Mouse (Mus musculus) heart, embryonic 13.5 days (tissue): Measurements from ENCODE around the gene B3galt1. TPM values are rescaled to one million over a fixed set of nuclear protein-coding genes. Genes with fewer than 3 reads are reported as not detected.

ENCODE experiments used
- ATAC-seq: fragments of 200-750 bp; cut with Nextera tagmentation; 2 replicates; pipeline ENCODE4 v1.8.0; 2017; ENCODE audit warnings: moderate TSS enrichment; ENCODE audit not compliant: insufficient number of reproducible peaks, low FRiP score, low TSS enrichment; ENCODE audit errors: extremely low read depth
- H3K27ac ChIP-seq: fragments of 300-500 bp; sonication (generic); replicated peaks from 2 replicates; pipeline ENCODE4 v1.5.1; 2015; ENCODE audit warnings: moderate library complexity, mild to moderate bottlenecking, inconsistent platforms
- H3K27me3 ChIP-seq: fragments of 300-500 bp; sonication (generic); replicated peaks from 2 replicates; pipeline ENCODE4 v1.6.1; 2015; ENCODE audit warnings: mild to moderate bottlenecking, inconsistent platforms
- H3K36me3 ChIP-seq: fragments of 300-500 bp; sonication (generic); 2 replicates; pipeline ENCODE4 v1.6.1; 2015; ENCODE audit warnings: mild to moderate bottlenecking, inconsistent platforms
- H3K4me1 ChIP-seq: fragments of 300-500 bp; sonication (generic); 2 replicates; pipeline ENCODE4 v1.6.1; 2015; ENCODE audit warnings: inconsistent platforms
- H3K4me2 ChIP-seq: fragments of 300-500 bp; sonication (generic); 2 replicates; pipeline ENCODE4 v1.6.1; 2015; ENCODE audit warnings: inconsistent platforms, mild to moderate bottlenecking, moderate library complexity
- H3K4me3 ChIP-seq: fragments of 300-500 bp; sonication (generic); 2 replicates; pipeline ENCODE4 v1.5.1; 2015; ENCODE audit warnings: moderate library complexity, mild to moderate bottlenecking, inconsistent platforms
- H3K9ac ChIP-seq: fragments of 300-500 bp; sonication (generic); 2 replicates; pipeline ENCODE4 v1.6.1; 2015; ENCODE audit warnings: inconsistent platforms, mild to moderate bottlenecking, moderate library complexity
- H3K9me3 ChIP-seq: fragments of 300-500 bp; sonication (generic); 2 replicates; pipeline ENCODE4 v1.6.1; 2016; ENCODE audit warnings: inconsistent platforms
- WGBS: fragments of 180-500 bp; shearing (Covaris S2); methylation state at CpG from one replicate; pipeline ENCODE4 v1.1.7; 2015; ENCODE audit warnings: mixed read lengths; 5-methylcytosine and 5-hydroxymethylcytosine counted together
- polyA plus RNA-seq: library from polyadenylated mRNA; unstranded; fragments of >200 nt; fragmentation: Nextera tagmentation; extraction: Ambion mirVana; gene quantifications from 2 replicates; pipeline ENCODE4 v1.2.1, GENCODE M21; 2015

Gene B3galt1
- polyA plus RNA-seq, 1 experiment from 2014 or later = 6.0 TPM

DNA sequence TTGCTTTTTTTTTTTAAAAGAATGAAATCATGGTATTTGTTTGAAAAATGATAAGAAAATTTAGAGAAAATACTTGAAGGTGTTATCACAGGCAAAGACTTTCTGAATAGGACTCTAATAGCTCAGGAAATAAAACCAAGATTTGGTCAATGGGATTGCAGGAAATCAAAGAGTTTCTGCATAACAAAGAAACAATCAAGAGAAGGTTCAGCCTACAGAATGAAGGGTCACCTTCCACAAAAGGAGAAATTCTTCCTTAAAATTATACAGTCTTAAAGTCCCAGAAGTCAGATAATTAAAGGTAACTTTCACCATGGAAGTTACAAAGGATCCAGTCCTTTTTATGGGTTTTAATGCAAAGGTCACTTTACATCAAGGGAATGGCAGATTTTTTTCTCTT, 24.7 kb downstream of the B3galt1 start:
- Histone ChIP-seq H3K27me3 (no peaks in the 10 kb centered on the region), H3K4me1 (peaks cover 6% of the 10 kb centered on the region), H3K9me3 (no peaks in the 10 kb centered on the region), H3K36me3 (no peaks in the 10 kb centered on the region), H3K9ac (no peak overlapping the region), H3K27ac (no peak overlapping the region), H3K4me3 (no peak overlapping the region), H3K4me2 (no peak overlapping the region)
- ATAC-seq = no peak

DNA sequence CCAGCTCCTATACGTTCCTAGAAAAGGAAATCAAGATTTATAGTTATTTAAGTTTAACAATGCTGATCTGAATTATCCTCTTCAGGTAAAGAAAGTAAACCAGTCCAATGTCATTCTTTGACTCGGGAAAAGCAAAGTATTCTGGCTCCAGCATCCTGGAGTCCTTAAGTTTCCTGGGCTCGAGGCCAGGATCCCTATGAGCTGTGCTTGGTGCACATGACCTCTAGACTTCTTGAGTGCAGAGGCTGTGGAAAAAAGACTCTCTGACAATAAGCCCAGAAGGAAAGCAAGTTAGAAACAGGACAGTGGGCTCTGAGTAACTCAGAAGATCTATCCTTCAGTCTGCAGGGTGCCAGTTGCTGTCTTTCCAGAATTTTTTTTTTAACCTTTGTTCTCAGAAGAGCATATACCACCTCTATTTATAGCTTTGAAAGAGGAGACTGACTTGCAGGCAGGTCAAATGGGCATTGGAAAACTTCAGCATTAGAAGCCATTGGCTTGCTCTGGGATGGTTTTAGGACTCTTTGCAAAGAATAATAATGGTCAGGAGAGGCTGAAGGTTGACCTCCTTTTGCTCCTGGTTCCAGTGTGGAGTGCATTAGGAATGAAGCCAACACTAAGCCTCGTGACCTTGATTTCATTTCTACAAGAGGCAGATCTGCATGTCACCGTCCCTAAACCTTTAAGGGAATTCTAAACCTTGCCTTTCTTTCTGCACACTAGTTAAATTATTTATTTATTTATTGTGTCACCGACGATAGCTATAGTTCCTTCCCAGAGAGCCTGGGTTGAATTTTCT, 26.4 kb downstream of the B3galt1 start:
- peaks cover 6% of the 10 kb centered on the region for H3K4me1 ChIP-seq
- H3K4me2 ChIP-seq = 0 out of 2 replicates have a peak overlapping the region, but pooled peaks have one; percentile 25
- H3K9ac ChIP-seq = no peak overlapping the region
- H3K36me3 ChIP-seq = no peaks in the 10 kb centered on the region
- no peaks in the 10 kb centered on the region for H3K9me3 ChIP-seq
- no peak for ATAC-seq
- 58% methylated on average over 7 of the region's 7 CpGs for WGBS
- peak overlapping the region; percentile 84 for H3K27ac ChIP-seq
- H3K27me3 ChIP-seq = no peaks in the 10 kb centered on the region
- no peak overlapping the region for H3K4me3 ChIP-seq

DNA sequence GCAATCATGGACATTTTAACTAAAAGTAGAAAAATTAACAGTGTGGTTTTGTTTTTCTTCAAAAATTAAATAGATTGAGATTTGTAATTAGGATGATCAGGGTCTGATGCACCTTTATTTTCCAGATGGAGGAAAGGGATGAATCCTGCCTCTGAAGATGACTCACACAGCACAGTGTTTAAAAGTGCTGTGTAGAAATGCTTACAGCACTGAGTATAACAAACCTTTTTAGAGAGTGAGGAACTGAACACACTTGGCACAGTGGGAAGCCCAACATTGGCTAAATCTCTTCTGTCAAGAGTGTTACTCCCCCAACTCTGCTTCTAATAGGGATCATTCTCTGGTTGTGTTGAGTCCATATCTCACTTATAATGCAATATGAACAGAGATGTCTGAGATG, 57.2 kb downstream of the B3galt1 start:
- no peaks in the 10 kb centered on the region for H3K27me3 ChIP-seq
- no peak overlapping the region for H3K27ac ChIP-seq
- H3K9me3 ChIP-seq = no peaks in the 10 kb centered on the region
- H3K4me1 ChIP-seq = peaks cover 10% of the 10 kb centered on the region
- no peaks in the 10 kb centered on the region for H3K36me3 ChIP-seq
- no peak for ATAC-seq
- no peak overlapping the region for H3K9ac ChIP-seq
- no peak overlapping the region for H3K4me3 ChIP-seq
- no peak overlapping the region for H3K4me2 ChIP-seq

DNA sequence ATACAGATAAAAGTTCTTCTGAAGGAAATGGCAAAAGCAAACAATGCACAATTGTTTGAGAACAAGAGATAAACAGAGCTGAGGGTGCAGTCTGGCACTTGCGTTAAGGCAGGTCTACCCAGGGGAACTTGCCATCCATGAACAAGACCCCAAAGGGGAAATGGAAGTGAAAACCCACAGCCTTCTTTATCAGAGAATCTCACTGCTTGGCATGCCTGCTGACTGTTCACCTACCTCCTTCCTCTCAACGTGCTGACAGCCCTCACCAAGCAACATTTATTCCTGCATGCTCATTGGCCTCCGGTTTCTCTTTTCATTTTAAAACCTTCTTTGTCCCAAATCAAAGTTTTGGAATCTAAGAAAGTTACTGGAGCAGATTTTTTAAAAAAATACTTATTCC, 62.0 kb downstream of the B3galt1 start:
- Histone ChIP-seq H3K9me3 (no peaks in the 10 kb centered on the region; the same call in 1 of the 2 replicates), H3K27ac (peak overlapping the region; percentile 71), H3K4me1 (peaks cover 19% of the 10 kb centered on the region), H3K27me3 (no peaks in the 10 kb centered on the region), H3K36me3 (no peaks in the 10 kb centered on the region), H3K4me2 (peak overlapping the region; percentile 46), H3K4me3 (no peak overlapping the region), H3K9ac (no peak overlapping the region)
- no peak for ATAC-seq
- WGBS = 30% methylated on average over 3 of the region's 3 CpGs

DNA sequence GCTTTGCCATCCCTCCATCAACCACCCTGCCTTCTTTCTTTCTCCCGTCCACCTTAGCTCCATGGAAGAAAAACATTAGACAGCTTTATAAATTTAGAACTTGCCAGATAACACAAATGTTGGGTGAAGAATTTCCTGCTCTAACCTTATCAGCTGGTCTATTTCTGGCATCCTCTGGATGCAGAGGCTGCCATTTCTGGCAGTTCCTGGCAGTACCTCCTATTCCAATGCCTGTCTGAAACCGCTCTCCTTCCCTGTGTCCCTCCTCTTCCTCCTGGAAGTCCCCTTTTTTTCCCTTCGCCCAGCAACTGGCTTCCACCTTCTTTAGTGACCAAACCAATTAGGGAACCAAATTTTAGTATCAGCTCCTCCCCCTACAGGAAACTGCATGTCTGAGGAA, 62.6 kb downstream of the B3galt1 start:
- 0 out of 2 replicates have a peak overlapping the region, but pooled peaks have one; percentile 5 for H3K4me3 ChIP-seq
- no peak for ATAC-seq
- 22% methylated on average over 3 of the region's 3 CpGs for whole genome bisulfite sequencing

DNA sequence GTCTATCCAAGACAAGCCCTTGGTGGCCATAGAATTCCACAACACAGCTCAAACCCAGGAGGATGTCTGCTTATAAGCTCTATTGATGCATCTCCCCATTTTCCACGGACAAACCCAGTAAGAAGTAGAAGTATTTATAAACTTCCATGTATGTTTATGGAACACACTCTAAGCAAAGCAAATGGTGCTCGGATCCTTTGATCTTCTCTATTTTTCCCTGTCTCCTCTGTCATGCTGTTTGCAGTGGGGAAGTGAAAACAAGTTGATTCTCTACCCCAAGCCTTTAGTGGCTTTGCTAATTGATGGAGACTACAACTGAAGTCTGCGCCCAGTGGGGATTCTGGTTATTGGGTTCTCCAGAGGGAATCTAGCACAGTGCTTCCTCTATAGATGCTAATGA, 89.2 kb downstream of the B3galt1 start:
- ATAC-seq = no peak
- no peak overlapping the region for H3K9ac ChIP-seq
- H3K4me3 ChIP-seq = no peak overlapping the region
- H3K9me3 ChIP-seq = no peaks in the 10 kb centered on the region
- WGBS = 63% methylated on average over 3 of the region's 3 CpGs
- H3K36me3 ChIP-seq = no peaks in the 10 kb centered on the region
- no peaks in the 10 kb centered on the region for H3K4me1 ChIP-seq
- no peak overlapping the region for H3K4me2 ChIP-seq
- H3K27ac ChIP-seq = no peak overlapping the region
- H3K27me3 ChIP-seq = no peaks in the 10 kb centered on the region

More for the DNA sequence above, 62.6 kb downstream of the B3galt1 start:
- H3K9ac ChIP-seq = no peak overlapping the region
- peak overlapping the region; percentile 71 for H3K27ac ChIP-seq
- peaks cover 19% of the 10 kb centered on the region for H3K4me1 ChIP-seq
- no peaks in the 10 kb centered on the region for H3K36me3 ChIP-seq
- H3K4me2 ChIP-seq = peak overlapping the region; percentile 46
- no peaks in the 10 kb centered on the region; the same call in 1 of the 2 replicates for H3K9me3 ChIP-seq
- H3K27me3 ChIP-seq = no peaks in the 10 kb centered on the region

DNA sequence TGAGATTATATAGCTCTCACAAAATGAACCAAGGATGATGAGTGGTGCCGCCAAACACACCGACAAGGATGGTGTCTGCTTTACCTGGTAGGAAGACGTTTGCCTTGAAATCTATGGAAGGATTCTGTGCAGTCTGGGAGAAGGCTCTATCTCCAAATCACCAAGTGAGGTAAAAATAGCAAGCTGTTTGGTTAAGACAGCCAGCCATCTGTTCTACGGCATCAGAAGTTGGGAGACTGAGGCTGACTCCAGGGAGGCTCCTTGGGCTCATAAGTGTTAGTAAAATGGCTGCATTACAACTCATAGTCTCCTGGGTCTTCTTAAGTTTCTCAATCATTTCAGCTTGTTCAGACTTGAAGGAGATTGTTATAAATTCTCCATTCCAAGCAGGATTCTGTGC, 91.7 kb downstream of the B3galt1 start:
- H3K9me3 ChIP-seq = no peaks in the 10 kb centered on the region
- H3K9ac ChIP-seq = no peak overlapping the region
- H3K36me3 ChIP-seq = no peaks in the 10 kb centered on the region
- no peak for ATAC-seq
- no peaks in the 10 kb centered on the region for H3K27me3 ChIP-seq
- H3K4me3 ChIP-seq = no peak overlapping the region
- no peak overlapping the region for H3K4me2 ChIP-seq
- H3K27ac ChIP-seq = no peak overlapping the region
- WGBS = 55% methylated on average over 4 of the region's 4 CpGs
- no peaks in the 10 kb centered on the region for H3K4me1 ChIP-seq

DNA sequence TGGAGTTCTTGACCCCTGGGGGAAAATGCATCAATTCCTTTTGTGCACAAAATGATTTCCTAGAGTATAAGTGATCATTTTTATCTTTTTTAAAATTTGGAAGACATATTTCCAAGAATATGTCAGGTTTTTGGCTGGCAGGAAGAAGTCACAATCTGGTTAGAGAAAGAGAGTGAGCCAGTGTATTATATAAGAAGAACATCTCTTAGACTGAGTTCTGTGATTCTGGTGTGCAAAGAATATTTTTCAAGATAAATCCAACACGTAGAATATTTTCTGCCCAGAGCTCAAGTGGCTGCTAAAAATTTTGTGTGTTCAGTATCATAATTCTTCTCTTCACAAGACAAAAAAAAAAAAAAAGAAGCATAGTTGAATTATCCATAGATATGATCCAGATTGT, 92.4 kb downstream of the B3galt1 start:
- Histone ChIP-seq H3K36me3 (no peaks in the 10 kb centered on the region), H3K4me1 (no peaks in the 10 kb centered on the region), H3K27ac (no peak overlapping the region), H3K27me3 (no peaks in the 10 kb centered on the region), H3K9ac (no peak overlapping the region), H3K9me3 (no peaks in the 10 kb centered on the region), H3K4me2 (no peak overlapping the region), H3K4me3 (no peak overlapping the region)
- no peak for ATAC-seq
- 82% methylated on average over 1 of the region's 1 CpGs for WGBS

DNA sequence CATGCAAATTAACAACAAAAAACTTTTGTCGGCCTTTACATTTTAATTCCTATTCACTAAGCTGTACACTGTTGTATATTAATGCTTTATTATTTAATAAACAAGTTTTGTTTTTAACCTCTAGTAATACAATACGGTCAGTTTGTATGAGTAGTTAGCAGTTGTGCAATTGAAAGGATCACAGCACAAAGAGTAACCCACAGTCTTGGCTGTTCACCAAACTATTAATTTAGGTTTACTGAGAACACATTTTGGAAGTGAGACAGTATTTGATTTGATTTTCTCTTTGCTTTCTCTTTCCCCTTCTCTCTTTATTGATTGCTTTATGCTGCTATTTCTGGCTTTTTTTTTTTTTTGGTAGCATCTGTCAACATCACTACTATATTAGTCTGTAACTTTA, 106.0 kb downstream of the B3galt1 start:
- Histone ChIP-seq H3K4me1 (no peaks in the 10 kb centered on the region), H3K9ac (no peak overlapping the region), H3K4me2 (no peak overlapping the region), H3K27ac (no peak overlapping the region), H3K27me3 (no peaks in the 10 kb centered on the region), H3K36me3 (no peaks in the 10 kb centered on the region), H3K4me3 (no peak overlapping the region), H3K9me3 (no peaks in the 10 kb centered on the region)
- no peak for ATAC-seq
- WGBS = 83% methylated on average over 2 of the region's 2 CpGs

DNA sequence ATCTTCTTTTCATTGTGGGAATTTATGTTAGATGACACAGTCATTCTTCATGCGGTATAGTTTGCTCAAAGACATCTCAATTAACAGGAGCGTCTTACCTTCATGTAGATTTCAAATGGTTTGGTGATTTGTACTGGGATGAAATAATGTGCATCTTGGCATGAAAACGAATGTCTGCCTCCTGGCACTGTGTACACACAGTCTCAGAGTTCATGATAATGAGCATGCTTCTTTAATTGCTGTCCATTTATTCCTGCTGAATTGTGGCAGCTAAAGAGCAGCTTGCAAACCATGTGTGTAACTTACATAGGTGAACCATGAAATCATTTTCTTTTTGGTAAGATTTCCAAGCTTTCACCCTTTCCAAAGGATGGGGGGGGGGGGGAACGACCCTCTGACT, 112.0 kb downstream of the B3galt1 start:
- H3K4me1 ChIP-seq = no peaks in the 10 kb centered on the region
- H3K36me3 ChIP-seq = no peaks in the 10 kb centered on the region
- WGBS = 75% methylated on average over 4 of the region's 4 CpGs
- ATAC-seq = no peak
- no peaks in the 10 kb centered on the region for H3K9me3 ChIP-seq
- no peaks in the 10 kb centered on the region for H3K27me3 ChIP-seq
- H3K27ac ChIP-seq = no peak overlapping the region
- no peak overlapping the region for H3K9ac ChIP-seq
- H3K4me2 ChIP-seq = no peak overlapping the region
- no peak overlapping the region for H3K4me3 ChIP-seq

DNA sequence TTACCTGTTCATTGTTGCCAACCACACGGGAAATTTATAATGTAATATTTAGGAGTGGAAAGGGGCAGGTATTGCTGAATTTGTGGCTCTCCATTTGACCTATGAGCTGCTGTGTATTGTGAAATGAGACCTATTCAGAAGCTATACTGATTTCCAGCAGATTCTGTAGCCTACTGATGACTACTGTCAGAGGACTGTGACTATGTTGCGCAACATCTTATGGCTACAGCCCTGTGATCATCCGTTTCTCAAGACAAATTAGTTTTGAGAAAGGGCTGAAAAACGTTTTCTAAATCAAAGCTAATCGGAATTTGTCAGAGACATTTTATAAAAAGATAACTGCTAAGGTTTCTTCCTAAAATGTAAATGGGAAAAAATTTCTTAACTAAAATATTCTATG, 158.6 kb downstream of the B3galt1 start:
- WGBS = 77% methylated on average over 5 of the region's 5 CpGs
- no peaks in the 10 kb centered on the region for H3K27me3 ChIP-seq
- no peak for ATAC-seq
- no peak overlapping the region for H3K4me3 ChIP-seq
- no peak overlapping the region for H3K9ac ChIP-seq
- no peak overlapping the region for H3K4me2 ChIP-seq
- H3K9me3 ChIP-seq = no peaks in the 10 kb centered on the region
- no peaks in the 10 kb centered on the region for H3K4me1 ChIP-seq
- H3K27ac ChIP-seq = no peak overlapping the region
- no peaks in the 10 kb centered on the region for H3K36me3 ChIP-seq

DNA sequence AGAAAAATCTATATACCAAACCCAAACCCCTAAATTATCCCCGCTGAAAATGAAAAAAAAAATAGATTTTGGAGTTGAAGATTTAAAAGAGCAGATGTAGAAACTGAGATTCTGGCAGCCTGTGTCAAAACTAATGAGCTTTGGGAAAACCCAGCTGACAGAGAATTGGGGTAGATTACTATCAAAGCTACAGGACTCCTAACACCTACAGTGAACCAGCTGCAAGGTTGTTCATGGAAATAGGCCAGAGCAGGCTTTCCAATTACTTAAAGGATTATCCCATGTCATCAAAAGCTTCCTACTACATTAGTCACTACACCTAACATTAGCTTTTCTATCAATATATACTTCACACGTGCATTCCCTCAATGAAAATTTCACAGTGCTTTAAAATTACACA, 165.1 kb downstream of the B3galt1 start:
- Histone ChIP-seq H3K4me1 (no peaks in the 10 kb centered on the region), H3K9ac (no peak overlapping the region), H3K4me2 (no peak overlapping the region), H3K9me3 (no peaks in the 10 kb centered on the region), H3K36me3 (no peaks in the 10 kb centered on the region), H3K27me3 (no peaks in the 10 kb centered on the region), H3K4me3 (no peak overlapping the region), H3K27ac (no peak overlapping the region)
- no peak for ATAC-seq
- WGBS = 69% methylated on average over 2 of the region's 2 CpGs
